Mouse (Mus musculus): ENCODE results near the gene Sin3b.

Sin3b gene

DNA sequence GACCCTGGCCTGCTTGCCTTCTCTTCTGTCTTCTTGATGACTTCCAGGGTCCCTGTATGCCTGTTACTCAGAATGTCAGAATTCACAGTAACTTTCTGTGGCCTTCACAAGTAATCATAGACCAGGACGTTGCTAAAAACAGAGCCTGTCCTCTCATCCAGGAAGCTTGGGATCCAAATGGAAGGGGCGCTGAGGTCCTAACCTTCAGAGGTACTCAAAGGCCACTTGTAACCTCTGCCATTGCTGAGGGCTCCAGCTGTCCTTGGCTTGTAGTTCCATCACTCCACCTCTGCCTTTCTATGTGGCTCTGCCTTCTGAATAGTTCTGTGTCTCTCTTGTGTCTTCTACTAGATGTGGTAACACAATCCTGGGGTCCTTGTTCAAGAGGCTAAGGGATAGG lies 30.7 kb downstream of the Sin3b start:
- no peak for DNase-seq (ENCODE audit: low spot score)

DNA sequence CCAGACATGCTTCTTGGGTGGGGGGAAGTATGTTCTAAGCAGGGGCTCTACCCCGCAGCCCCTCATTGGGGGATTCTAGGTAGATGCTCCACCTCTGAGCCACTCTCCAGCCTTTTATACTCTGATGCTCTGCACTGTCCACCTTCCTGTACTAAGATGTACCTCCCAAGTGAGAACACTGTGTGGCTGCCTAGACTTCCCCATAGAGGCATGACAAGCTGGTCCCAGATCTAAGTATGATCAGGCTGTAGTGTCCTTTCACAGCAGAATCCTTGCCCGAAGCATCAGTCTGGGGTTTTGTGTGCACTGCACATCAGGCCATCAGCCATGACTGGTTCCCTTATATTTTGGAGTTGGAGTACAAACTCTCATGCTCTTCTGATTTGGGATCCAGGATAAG lies 32.9 kb downstream of the Sin3b start:
- DNase-seq (ENCODE audit: low spot score), result no peak

DNA sequence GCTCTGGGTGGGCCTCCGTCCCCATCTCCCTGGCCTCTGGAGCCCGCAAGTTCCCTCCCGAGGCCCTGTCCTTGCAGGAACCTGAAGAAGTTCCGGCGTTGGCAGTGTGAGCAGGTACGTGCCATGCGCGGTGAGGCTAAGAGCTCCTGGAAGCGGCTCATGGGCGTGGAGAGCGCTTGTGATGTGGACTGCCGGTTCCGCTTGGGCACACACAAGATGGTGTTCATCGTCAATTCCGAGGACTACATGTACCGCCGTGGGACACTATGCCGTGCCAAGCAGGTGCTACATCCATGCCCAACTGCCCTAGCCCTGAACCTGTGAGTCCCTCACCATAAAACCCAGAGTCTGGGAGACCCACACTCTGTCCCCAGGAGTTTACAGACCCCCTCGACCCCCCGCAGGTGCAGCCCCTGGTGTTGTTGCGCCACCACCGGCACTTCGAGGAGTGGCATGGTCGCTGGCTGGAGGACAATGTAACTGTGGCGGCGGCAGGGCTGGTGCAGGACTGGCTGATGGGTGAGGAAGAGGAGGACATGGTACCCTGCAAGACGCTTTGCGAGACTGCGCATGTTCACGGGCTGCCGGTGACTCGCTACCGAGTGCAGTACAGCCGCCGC lies 33.8 kb downstream of the Sin3b start:
- no peak for DNase-seq (ENCODE audit: low spot score)

DNA sequence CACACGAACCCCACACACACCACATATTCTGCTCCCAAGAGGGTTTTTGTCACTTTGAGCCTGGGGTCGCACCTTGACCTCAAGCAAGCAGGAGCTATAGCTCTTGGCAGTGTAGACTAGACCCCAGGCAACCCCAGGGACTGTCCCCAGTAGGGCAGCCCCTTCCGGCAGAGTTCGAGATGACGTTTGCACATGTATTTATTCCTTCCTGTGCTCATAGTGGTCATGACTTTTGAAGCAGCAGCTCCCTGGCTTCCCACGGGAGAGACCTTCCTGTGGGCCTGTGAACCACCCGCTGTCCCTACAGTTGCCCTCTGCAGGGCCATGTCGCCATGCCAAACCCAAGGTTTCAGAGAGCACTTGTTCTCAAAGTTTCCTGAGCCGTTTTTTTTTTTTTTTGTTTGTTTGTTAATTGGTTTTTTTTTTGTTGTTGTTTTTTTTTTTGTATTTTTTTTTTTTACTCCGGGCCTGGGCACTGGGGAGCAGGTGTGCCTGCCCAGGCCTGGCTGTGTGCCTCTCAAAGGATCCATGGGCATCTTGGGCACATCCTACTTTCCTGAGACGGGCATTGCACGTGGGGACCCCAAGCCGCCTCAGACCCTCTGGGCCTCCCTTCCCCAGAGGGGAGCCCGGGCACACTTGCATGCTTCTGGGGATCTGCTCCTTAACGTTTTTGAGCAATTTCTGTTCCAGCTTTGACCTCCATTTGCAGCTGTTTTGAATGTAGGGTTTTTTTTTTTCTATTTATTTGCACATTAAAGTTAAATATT lies 34.5 kb downstream of the Sin3b start:
- DNase-seq (ENCODE audit: low spot score), result no peak

DNA sequence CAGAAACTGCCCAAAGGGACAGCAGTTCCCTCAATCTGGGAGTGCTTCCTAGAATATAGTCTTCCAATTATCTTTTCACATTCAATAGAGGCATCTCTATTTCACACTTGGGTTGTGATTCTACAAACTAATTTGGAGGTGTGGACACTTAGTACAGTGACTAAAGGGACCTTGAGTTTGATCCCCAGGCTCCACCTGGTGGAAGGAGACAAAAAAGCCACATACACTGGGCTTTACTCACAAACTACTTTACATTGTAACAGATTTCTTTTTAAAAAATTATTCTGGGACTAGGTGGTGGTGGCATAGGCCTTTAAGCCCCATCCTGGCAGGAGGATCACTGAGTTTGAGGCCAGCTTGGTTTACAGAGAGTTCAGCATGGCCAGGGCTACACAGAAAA lies 35.2 kb downstream of the Sin3b start:
- no peak for DNase-seq (ENCODE audit: low spot score)

DNA sequence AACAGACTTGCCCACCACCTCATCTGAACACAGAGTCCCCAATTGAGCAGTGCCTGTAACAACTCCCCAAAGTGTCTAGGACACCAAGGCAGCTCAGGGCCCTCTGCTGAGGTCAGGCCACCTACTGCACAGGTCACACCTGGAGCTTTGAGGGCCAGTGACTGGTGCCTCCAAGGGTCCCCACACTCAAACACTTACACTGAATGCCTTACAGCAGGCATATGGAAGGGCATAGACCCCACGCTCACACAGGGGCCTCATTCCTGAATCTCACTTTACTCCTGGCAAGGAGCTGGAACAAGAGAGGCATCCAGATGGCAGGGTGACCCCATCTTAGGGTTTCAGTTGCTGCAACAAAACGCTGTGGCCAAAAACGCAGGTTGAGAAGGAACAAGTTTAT lies 37.1 kb downstream of the Sin3b start:
- no peak for DNase-seq (ENCODE audit: low spot score)

DNA sequence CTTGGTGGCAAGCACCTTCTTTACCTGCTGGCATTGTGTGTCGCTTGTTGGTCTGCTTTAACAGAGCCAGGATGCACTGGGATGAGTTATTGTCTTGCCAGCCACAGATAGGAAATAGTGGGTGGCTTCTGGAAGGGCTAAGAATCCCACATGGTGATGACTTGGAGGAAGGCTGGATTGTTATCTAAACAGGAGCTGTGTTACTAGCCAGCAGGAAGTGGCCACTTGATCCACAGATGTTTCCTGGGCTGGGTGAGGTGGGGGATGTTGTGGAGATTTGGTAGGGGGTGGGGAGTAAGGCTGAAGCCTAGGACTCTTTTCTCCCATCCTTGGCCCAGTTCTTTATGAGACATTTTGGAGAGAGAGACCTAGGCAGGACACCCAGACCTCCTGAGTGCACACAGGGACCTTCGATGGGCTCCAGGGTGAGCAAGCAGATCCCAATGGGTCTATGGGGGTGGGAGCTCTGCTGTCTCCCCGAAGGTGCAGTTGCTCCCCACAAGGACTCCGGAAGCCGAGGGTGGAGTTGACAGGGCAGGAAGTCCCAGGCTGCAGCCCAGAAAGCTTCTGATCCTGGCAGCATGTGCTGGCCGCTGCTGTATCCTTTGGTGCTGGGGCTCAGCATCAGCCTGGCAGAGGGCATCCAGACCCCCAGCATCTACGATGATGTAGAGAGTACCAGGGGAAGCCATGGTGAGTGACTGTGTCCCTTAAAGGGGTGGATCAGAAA lies 38.4 kb downstream of the Sin3b start, which contains the start of gene F2rl3:
Gene F2rl3 (plus strand): TSS at position 559 of the 730 bp plus-strand sequence.
- no peak for DNase-seq (ENCODE audit: low spot score)

DNA sequence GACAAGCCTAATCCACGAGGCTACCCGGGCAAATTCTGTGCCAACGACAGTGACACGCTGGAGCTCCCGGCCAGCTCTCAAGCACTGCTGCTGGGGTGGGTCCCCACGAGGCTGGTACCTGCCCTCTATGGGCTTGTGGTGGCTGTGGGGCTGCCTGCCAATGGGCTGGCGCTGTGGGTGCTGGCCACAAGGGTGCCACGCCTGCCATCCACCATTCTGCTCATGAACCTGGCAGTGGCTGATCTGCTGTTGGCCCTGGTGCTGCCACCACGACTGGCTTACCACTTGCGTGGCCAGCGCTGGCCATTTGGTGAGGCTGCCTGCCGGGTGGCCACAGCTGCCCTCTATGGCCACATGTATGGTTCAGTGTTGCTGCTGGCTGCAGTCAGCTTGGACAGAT lies 39.2 kb downstream of the Sin3b start:
- no peak for DNase-seq (ENCODE audit: low spot score)

DNA sequence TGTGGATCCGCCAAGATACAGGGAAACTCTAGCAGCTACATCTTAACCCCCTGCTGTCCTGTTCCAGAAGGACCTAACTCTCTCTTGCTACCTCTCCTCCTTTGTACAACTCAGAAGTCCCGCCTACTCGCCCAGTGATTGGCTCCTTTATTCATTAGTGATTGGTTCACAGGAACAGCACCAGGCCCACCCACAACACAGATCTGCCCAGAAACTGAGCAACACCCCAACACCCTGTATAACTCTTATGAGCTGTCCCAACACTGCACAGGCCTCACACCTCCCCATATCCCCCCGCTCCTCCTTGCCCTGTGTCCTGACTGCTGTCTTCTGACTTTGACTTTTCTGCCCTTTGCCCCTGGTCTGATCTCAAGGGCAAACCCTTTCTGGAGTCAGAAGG lies 42.6 kb downstream of the Sin3b start:
- DNase-seq (ENCODE audit: low spot score), result no peak

DNA sequence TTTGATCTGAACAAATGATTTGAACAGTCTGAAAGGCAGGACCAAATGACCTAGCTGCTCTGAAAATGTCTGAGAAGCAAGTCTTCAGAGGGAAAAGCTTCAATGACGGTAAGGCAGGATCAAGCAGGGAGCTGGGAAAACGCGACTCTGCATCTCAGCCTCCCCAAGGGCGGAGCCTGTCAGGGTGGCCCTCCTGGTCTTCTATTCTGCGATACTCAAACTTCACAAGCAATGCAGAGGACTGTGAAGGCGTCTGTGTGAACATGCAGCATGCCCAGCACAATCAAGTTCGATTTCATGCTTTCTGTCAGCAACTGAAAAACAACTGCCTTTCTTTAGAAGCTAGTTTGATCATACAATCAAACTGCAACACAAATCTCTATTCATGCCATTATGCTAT lies 43.7 kb downstream of the Sin3b start:
- DNase-seq (ENCODE audit: low spot score), result no peak

DNA sequence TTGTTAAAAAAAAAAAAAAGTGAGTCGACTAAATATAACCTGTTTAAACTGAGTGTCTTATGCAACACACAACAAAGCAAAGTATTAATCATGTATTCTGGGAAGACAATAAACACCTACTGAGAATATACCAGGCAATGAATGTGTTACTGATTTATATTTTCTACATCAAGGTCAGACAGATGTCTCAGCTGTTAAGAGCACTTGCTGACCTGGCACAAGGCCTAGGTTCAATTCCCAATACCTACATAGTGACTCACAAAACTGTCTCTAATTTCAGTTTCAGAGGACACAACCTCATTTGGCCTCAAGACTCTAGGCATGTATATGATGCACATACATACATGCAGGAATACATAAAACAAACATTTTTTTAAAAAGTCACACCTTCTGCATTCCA lies 54.7 kb downstream of the Sin3b start:
- DNase-seq (ENCODE audit: low spot score), result no peak

DNA sequence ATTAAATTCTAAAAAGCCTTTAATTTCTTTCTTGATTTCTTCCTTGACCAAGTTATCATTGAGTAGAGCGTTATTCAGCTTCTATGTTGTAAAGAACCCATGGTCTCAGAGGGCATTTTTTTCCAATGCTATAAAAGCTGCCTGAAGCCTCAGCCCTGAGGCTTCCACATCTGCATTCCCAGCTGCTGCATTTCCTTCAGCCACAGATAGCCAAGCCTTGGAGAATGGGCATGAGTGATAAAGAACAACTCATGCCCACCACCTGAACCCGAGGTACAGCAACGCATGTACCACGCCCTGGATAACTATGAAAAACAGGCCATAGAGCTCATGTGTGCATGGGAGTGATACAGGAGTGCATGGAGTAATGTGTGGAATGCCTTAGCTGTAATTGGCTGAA lies 57.6 kb downstream of the Sin3b start:
- no peak for DNase-seq (ENCODE audit: low spot score)

DNA sequence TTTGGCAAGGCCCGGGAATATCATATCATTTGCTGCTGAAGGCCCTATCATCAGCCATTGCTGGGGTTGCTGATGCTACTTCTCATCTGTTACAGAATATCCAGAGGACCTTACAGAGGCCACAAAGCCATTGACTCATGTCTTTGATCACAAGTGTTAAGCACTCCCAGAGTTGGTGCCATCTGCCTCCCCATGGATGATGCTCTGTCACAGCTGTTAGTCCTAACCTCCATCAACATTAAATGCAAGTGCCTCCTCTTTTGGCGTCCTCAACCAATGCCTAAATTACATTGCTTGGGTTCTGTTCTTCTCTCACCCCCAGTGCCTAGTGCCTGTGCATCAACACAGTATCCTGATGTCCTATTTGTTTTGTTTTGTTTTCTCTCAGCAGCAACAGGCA lies 78.5 kb downstream of the Sin3b start:
- no peak for DNase-seq (ENCODE audit: low spot score)

All from ovary, postnatal 14 days (tissue).